ENCODE assay signal across 9 mouse cellular contexts in genomic region chr1:152954821-152955523, GRCm38 (mm10). TPM values are rescaled to one million over a fixed set of nuclear protein-coding genes. Genes with fewer than 3 reads are reported as not detected.
DNase-seq lines count a peak whose midpoint lies in the region; ATAC-seq lines count a peak whose summit lies in the region.
"Had no signal": no experiment of that assay in that cellular context is flagged by ENCODE, and none has a peak within 500 bp of the region (broad histone marks: within the 10 kb centered on the region; RNA-seq: fewer than 3 reads in every experiment).

TSS of gene Nmnat2 (plus strand) at chr1:152954993.

- ATAC-seq in liver, embryonic 13.5 days (ENCODE audit: low read depth): no peak
- no peak for ATAC-seq in CD4-positive, CD25-positive, alpha-beta regulatory T cell, adult 4 months

- peak; percentile 87 for DNase-seq in heart, adult 11 months
- DNase-seq in heart, adult 8-10 months (ENCODE audit: low spot score): no peak
- peak; percentile 78 to 82 for DNase-seq in cerebellum, postnatal 36 days
- peak; percentile 80 to 84 for DNase-seq in frontal cortex, postnatal 36 days (ENCODE audit: low spot score in 2 of 2)
- peak; percentile 40 to 43 for DNase-seq in kidney, postnatal 4 days
- DNase-seq in liver, embryonic 13.5 days: no peak
- peak; percentile 89 to 91 for DNase-seq in right cerebral cortex, postnatal 10 days (ENCODE audit: low spot score in 2 of 2)

- H3K9me3 ChIP-seq in liver, embryonic 13.5 days (replicated peaks): no peaks in the 10 kb centered on the region

- no peak within 1 kb of the TSS for H3K27ac ChIP-seq in liver, embryonic 13.5 days

- H3K36me3 ChIP-seq in liver, embryonic 13.5 days: no peaks in the 10 kb centered on the region

- H3K4me3 ChIP-seq in liver, embryonic 13.5 days (replicated peaks): peak within 1 kb of the TSS; percentile 14

- no peak within 1 kb of the TSS for H3K9ac ChIP-seq in liver, embryonic 13.5 days

- peaks cover 7% of the 10 kb centered on the region; the same call in 1 of the 2 replicates for H3K4me1 ChIP-seq in liver, embryonic 13.5 days (replicated peaks)

- WGBS in liver, embryonic 13.5 days (ENCODE audit: insufficient replicate concordance): 3% methylated on average over 42 of the region's 42 CpGs

- H3K4me2 ChIP-seq in liver, embryonic 13.5 days: peak within 1 kb of the TSS; percentile 36

- H3K27me3 ChIP-seq in liver, embryonic 13.5 days: peaks cover 51% of the 10 kb centered on the region
- H3K27me3 ChIP-seq: CH12.LX had no signal

RNA-seq across cellular contexts. Expression of gene Nmnat2, which starts in this region (rescaled TPM):
- under 1 TPM; 0.16 to 0.46 (median 0.32) TPM for total RNA-seq in heart, adult 8-10 months (2022)
- polyA plus RNA-seq in liver, embryonic 13.5 days (2015; fragmentation: Nextera tagmentation; extraction: Ambion mirVana): 0.09 and 0.17 TPM in 2 replicates
- polyA plus RNA-seq in CD4-positive, CD25-positive, alpha-beta regulatory T cell, adult 4 months (2017; shearing (Covaris generic)): under 1 TPM; 0.78 to 0.80 TPM

Comparison
In these comparisons a context has a peak if more than half of its experiments do, and no peak if none do; other contexts are left out.
1. DNase-seq: peak in heart, adult 11 months (single experiment), cerebellum, postnatal 36 days (2 of 2), frontal cortex, postnatal 36 days (2 of 2), kidney, postnatal 4 days (2 of 2) and right cerebral cortex, postnatal 10 days (2 of 2); none in heart, adult 8-10 months (single experiment) and liver, embryonic 13.5 days (single experiment).